Mouse (Mus musculus) thymus, adult 2 months (tissue): ENCODE measurements around the gene Adipoq. TPM values are rescaled to one million over a fixed set of nuclear protein-coding genes. Genes with fewer than 3 reads are reported as not detected.
"Not testable (repeated sequence)": the region's sequence is repeated elsewhere in the genome, so short reads cannot be mapped to it uniquely, and the experiment has no call there.

Source experiments
- DNase-seq: peaks from one replicate; pipeline ENCODE4 v3.0.0; 2021
- H3K27ac ChIP-seq: fragments of 200-500 bp; 2 replicates; pipeline ENCODE4 v1.5.1; 2012; ENCODE audit warnings: low read length, control low read depth; ENCODE audit not compliant: control insufficient read depth, insufficient read depth
- H3K27me3 ChIP-seq: fragments of 200-500 bp; 2 replicates; pipeline ENCODE4 v1.6.1; 2012; ENCODE audit warnings: mild to moderate bottlenecking, low read length, moderate library complexity, mixed read lengths; ENCODE audit not compliant: control insufficient read depth, insufficient read depth
- H3K36me3 ChIP-seq: fragments of 200-500 bp; 2 replicates; pipeline ENCODE4 v1.6.1; 2012; ENCODE audit warnings: mild to moderate bottlenecking, low read length, moderate library complexity; ENCODE audit not compliant: control insufficient read depth, insufficient read depth
- H3K4me1 ChIP-seq: fragments of 200-500 bp; replicated peaks from 2 replicates; pipeline ENCODE4 v1.6.1; 2012; ENCODE audit warnings: low read length; ENCODE audit not compliant: control insufficient read depth, insufficient read depth
- H3K4me3 ChIP-seq: fragments of 200-500 bp; 2 replicates; pipeline ENCODE4 v1.5.1; 2012; ENCODE audit warnings: mild to moderate bottlenecking, low read length, control low read depth, moderate library complexity; ENCODE audit not compliant: control insufficient read depth, insufficient read depth
- CTCF ChIP-seq: fragments of 200-500 bp; IDR thresholded peaks from 2 replicates; pipeline ENCODE4 v1.5.1; 2012; ENCODE audit warnings: mild to moderate bottlenecking, control low read depth, low read length, moderate library complexity, borderline replicate concordance; ENCODE audit not compliant: control insufficient read depth, poor library complexity, insufficient read depth; ENCODE audit errors: extremely low read depth
- POLR2A ChIP-seq: fragments of 200-500 bp; IDR thresholded peaks from 2 replicates; pipeline ENCODE4 v1.6.1; 2012; ENCODE audit warnings: mild to moderate bottlenecking, low read length, control low read depth, moderate library complexity; ENCODE audit not compliant: control insufficient read depth, poor library complexity, insufficient read depth; ENCODE audit errors: extremely low read depth
- WGBS: fragments of 180-500 bp; shearing (Covaris S2); methylation state at CpG from one replicate; pipeline ENCODE4 v1.1.7; 2018; 5-methylcytosine and 5-hydroxymethylcytosine counted together
- polyA plus RNA-seq: library from polyadenylated mRNA; depleted of rRNA; stranded (reverse); fragments of >200 nt; gene quantifications from 2 replicates; pipeline ENCODE4 v1.2.3, GENCODE M21; 2012; rRNA removed

Adipoq gene
- 52.4 and 61.3 TPM in 2 replicates for polyA plus RNA-seq

- no peak for DNase-seq
- TF ChIP-seq CTCF (no peak), POLR2A (no peak)
- 93% methylated on average over 3 of the region's 3 CpGs for WGBS
- no peaks in the 10 kb centered on the region for H3K27me3 ChIP-seq
- no peak within 1 kb of the TSS for H3K4me3 ChIP-seq
- H3K36me3 ChIP-seq: no peaks in the 10 kb centered on the region
- H3K27ac ChIP-seq: no peak within 1 kb of the TSS
- H3K4me1 ChIP-seq: peaks cover 7% of the 10 kb centered on the region
These were observed at the start of gene Adipoq for GRCm38 (mm10) chr16:23146280-23146679. TSS of gene Adipoq (plus strand) at chr16:23146536.

GRCm38 (mm10) chr16:23096886-23097285 lies 49.5 kb upstream of the Adipoq start:
- not testable (repeated sequence) for H3K27me3 ChIP-seq, DNase-seq, H3K4me3 ChIP-seq, H3K4me1 ChIP-seq, H3K27ac ChIP-seq, H3K36me3 ChIP-seq
- WGBS: 100% methylated on average over 1 of the region's 1 CpGs

- H3K4me1 ChIP-seq, H3K27ac ChIP-seq, H3K4me3 ChIP-seq, H3K27me3 ChIP-seq, DNase-seq, H3K36me3 ChIP-seq: not testable (repeated sequence)
- 84% methylated on average over 8 of the region's 8 CpGs for WGBS
These were observed 48.8 kb upstream of the Adipoq start for GRCm38 (mm10) chr16:23097290-23098104.

GRCm38 (mm10) chr16:23098105-23098452 lies 48.3 kb upstream of the Adipoq start:
- not testable (repeated sequence) for H3K4me1 ChIP-seq, H3K27ac ChIP-seq, H3K36me3 ChIP-seq, H3K4me3 ChIP-seq, H3K27me3 ChIP-seq, DNase-seq
- 100% methylated on average over 1 of the region's 1 CpGs for WGBS

GRCm38 (mm10) chr16:23099632-23100031 lies 46.7 kb upstream of the Adipoq start:
- Histone ChIP-seq H3K4me1 (peaks cover 9% of the 10 kb centered on the region; the same call in 1 of the 2 replicates), H3K27ac (no peak overlapping the region), H3K4me3 (no peak overlapping the region), H3K36me3 (no peaks in the 10 kb centered on the region), H3K27me3 (no peaks in the 10 kb centered on the region)
- no peak for DNase-seq
- 74% methylated on average over 12 of the region's 12 CpGs for WGBS
- no peak for TF ChIP-seq POLR2A
- TF ChIP-seq CTCF: no peak

GRCm38 (mm10) chr16:23100099-23100575 lies 46.2 kb upstream of the Adipoq start:
- TF ChIP-seq POLR2A: no peak
- no peak for TF ChIP-seq CTCF
- Histone ChIP-seq H3K4me3 (no peak overlapping the region), H3K36me3 (no peaks in the 10 kb centered on the region), H3K27ac (no peak overlapping the region), H3K27me3 (no peaks in the 10 kb centered on the region), H3K4me1 (peaks cover 9% of the 10 kb centered on the region; the same call in 1 of the 2 replicates)
- 40% methylated on average over 9 of the region's 9 CpGs for whole genome bisulfite sequencing
- no peak for DNase-seq

- no peak for TF ChIP-seq CTCF
- no peak for TF ChIP-seq POLR2A
- Histone ChIP-seq H3K4me3 (no peak overlapping the region), H3K4me1 (peaks cover 9% of the 10 kb centered on the region; the same call in 1 of the 2 replicates), H3K36me3 (no peaks in the 10 kb centered on the region), H3K27ac (no peak overlapping the region), H3K27me3 (no peaks in the 10 kb centered on the region)
- 62% methylated on average over 10 of the region's 10 CpGs for WGBS
- no peak for DNase-seq
These were observed 45.7 kb upstream of the Adipoq start for GRCm38 (mm10) chr16:23100613-23101012.
